Mouse (Mus musculus): Measurements from ENCODE around the gene Morf4l1.

DNA sequence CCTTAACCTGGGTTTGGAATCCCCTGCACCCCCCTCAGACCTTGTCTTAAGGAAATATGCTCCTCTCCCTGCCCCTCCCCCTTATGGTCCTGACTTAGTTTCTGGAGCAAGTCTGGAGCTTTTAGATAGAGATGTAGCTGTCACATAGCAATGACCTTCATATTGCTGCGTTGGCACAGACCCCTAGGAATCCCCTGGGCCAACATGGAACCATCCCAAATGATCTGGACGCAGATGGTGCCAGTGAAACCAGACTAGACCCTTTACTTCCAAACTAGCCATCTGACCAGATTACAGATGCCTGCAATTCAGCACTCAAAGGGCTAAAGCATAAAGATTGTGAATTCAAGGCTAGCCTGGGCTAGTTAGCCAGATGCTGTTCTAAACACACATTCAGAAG is 57.9 kb downstream of the Morf4l1 start:
- TF ChIP-seq POLR2A (IDR thresholded peaks at IDR 0.05; ENCODE audit: extremely low read depth, insufficient read depth, low read length) (no peak), CTCF (IDR thresholded peaks at IDR 0.05; ENCODE audit: extremely low read depth, insufficient read depth, low read length) (no peak)

All from cortical plate, adult 2 months (tissue).